Mouse (Mus musculus) brain, embryonic 14.5 days (tissue): Measurements from ENCODE around the gene Nxph4.

Source experiments
- CTCF ChIP-seq: fragments of 200-500 bp; IDR thresholded peaks from 2 replicates; pipeline ENCODE4 v1.5.1; 2012; ENCODE audit warnings: inconsistent platforms, mild to moderate bottlenecking, moderate library complexity, borderline replicate concordance; ENCODE audit not compliant: insufficient read depth, insufficient read length; ENCODE audit errors: extremely low read depth
- POLR2A ChIP-seq: fragments of 200-500 bp; IDR thresholded peaks from 2 replicates; pipeline ENCODE4 v1.6.1; 2012; ENCODE audit warnings: mild to moderate bottlenecking, inconsistent platforms, borderline replicate concordance; ENCODE audit not compliant: poor library complexity, insufficient read depth, insufficient read length, severe bottlenecking; ENCODE audit errors: extremely low read depth

DNA sequence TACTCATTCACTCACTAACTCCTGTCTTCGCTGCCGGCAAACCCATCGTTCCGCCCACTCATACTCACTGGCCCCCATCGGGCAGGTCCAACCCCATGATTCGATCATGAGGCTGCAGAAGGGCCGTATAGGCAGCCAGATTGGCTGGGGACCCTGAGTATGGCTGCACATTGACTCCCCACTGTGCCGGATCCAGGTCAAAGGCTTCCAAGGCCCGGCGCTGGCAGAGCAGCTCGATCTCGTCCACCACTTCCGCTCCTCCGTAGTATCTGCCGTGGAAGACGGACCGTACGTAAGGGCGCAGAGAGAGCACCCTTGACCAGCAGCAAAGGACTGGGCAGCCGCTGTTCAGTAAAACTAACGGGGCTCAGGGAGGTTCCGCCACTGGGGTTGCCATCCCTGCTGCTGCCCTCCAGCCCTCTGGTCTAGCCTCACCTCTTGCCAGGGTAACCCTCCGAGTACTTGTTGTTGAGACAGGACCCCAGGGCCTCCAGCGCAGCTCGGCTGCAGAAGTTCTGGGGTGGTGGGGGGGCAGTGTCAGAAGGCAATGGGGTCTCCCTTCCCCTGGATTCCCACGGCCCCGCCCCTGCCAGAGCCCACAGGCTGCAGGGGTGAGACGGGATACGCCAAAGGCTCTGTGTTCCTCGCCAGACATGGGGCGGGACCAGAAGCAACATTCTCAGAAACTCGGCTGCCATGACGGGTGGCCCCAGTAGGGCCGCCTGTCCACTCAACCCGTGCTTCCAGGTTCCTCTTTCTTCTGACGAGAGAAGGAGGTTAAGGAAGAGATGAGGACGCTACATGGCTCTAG, 14.3 kb downstream of the Nxph4 start:
- TF ChIP-seq POLR2A (no peak), CTCF (no peak)
